Mouse (Mus musculus): Measurements from ENCODE around the gene Fblim1.
A peak's percentile ranks its signal among the peaks of the same experiment; 100 is the strongest.

Gene Fblim1

GRCm38 (mm10) chr4:141624983-141625773 lies 19.3 kb upstream of the Fblim1 start:
- no peak for DNase-seq

GRCm38 (mm10) chr4:141624134-141624533 lies 18.2 kb upstream of the Fblim1 start:
- no peak for DNase-seq

- DNase-seq = no peak
These were observed 17.8 kb upstream of the Fblim1 start, which contains the start of gene Slc25a34 for GRCm38 (mm10) chr4:141623666-141624065. TSS of gene Slc25a34 (minus strand) at chr4:141623821.

GRCm38 (mm10) chr4:141623037-141623436 lies 17.1 kb upstream of the Fblim1 start:
- DNase-seq = no peak

- no peak for DNase-seq
These were observed 16.7 kb upstream of the Fblim1 start for GRCm38 (mm10) chr4:141622580-141622979.

GRCm38 (mm10) chr4:141622091-141622490 lies 16.2 kb upstream of the Fblim1 start:
- no peak for DNase-seq

GRCm38 (mm10) chr4:141621297-141621696 lies 15.4 kb upstream of the Fblim1 start:
- DNase-seq = no peak

GRCm38 (mm10) chr4:141619299-141619883 lies 13.5 kb upstream of the Fblim1 start:
- no peak for DNase-seq

GRCm38 (mm10) chr4:141618565-141619243 lies 12.8 kb upstream of the Fblim1 start, which contains the start of gene Tmem82:
TSS of gene Tmem82 (minus strand) at chr4:141618633.
- DNase-seq = no peak

- no peak for DNase-seq
These were observed 12.1 kb upstream of the Fblim1 start for GRCm38 (mm10) chr4:141617863-141618564.

GRCm38 (mm10) chr4:141617299-141617698 lies 11.4 kb upstream of the Fblim1 start:
- peak; percentile 68 for DNase-seq

GRCm38 (mm10) chr4:141616811-141617210 lies 10.9 kb upstream of the Fblim1 start:
- DNase-seq = no peak

GRCm38 (mm10) chr4:141614946-141615345 lies 9.1 kb upstream of the Fblim1 start:
- no peak for DNase-seq

GRCm38 (mm10) chr4:141609538-141609937 lies 3.6 kb upstream of the Fblim1 start:
- DNase-seq = no peak

- DNase-seq = no peak
These were observed 475 bp downstream of the Fblim1 start for GRCm38 (mm10) chr4:141605421-141605820.

- no peak for DNase-seq
These were observed 1.4 kb downstream of the Fblim1 start for GRCm38 (mm10) chr4:141604493-141604892.

- DNase-seq = no peak
These were observed 2.0 kb downstream of the Fblim1 start for GRCm38 (mm10) chr4:141603921-141604320.

- DNase-seq = no peak
These were observed 3.2 kb downstream of the Fblim1 start for GRCm38 (mm10) chr4:141602523-141603223.

GRCm38 (mm10) chr4:141601148-141601862 lies 4.6 kb downstream of the Fblim1 start:
- DNase-seq = no peak

- DNase-seq = no peak
These were observed 5.5 kb downstream of the Fblim1 start for GRCm38 (mm10) chr4:141600364-141600763.

- no peak for DNase-seq
These were observed 6.4 kb downstream of the Fblim1 start for GRCm38 (mm10) chr4:141599251-141600141.

Data from right cerebral cortex, postnatal 14 days (tissue).